Mouse (Mus musculus): ENCODE data around the gene Kif14. TPM values are rescaled to one million over a fixed set of nuclear protein-coding genes. Genes with fewer than 3 reads are reported as not detected.
"Not testable (repeated sequence)": the region's sequence is repeated elsewhere in the genome, so short reads cannot be mapped to it uniquely, and the experiment has no call there.

The Kif14 gene
- polyA plus RNA-seq, 1 experiment from 2014 or later: 1.4 TPM

- H3K36me3 ChIP-seq: no peaks in the 10 kb centered on the region
- H3K27ac ChIP-seq (replicated peaks): no peak overlapping the region
- no peak overlapping the region for H3K9ac ChIP-seq
- ATAC-seq (ENCODE audit: low FRiP score, low read depth): no peak
- no peaks in the 10 kb centered on the region for H3K4me1 ChIP-seq (replicated peaks)
- H3K27me3 ChIP-seq: no peaks in the 10 kb centered on the region
- WGBS: 84% methylated on average over 13 of the region's 13 CpGs
- no peak overlapping the region for H3K4me3 ChIP-seq
- H3K9me3 ChIP-seq: no peaks in the 10 kb centered on the region
- H3K4me2 ChIP-seq: no peak overlapping the region
These were observed 33.2 kb downstream of the Kif14 start for GRCm38 (mm10) chr1:136499317-136499716.

GRCm38 (mm10) chr1:136502936-136503335, 36.8 kb downstream of the Kif14 start:
- Histone ChIP-seq H3K27me3 (no peaks in the 10 kb centered on the region), H3K36me3 (no peaks in the 10 kb centered on the region)

GRCm38 (mm10) chr1:136506255-136506654, 40.1 kb downstream of the Kif14 start:
- not testable (repeated sequence) for H3K4me3 ChIP-seq; ATAC-seq (ENCODE audit: low FRiP score, low read depth); H3K9ac ChIP-seq; H3K9me3 ChIP-seq; H3K36me3 ChIP-seq; H3K4me1 ChIP-seq (replicated peaks); H3K27ac ChIP-seq (replicated peaks); H3K4me2 ChIP-seq; H3K27me3 ChIP-seq
- WGBS: 89% methylated on average over 10 of the region's 10 CpGs

More at GRCm38 (mm10) chr1:136502936-136503335, 36.8 kb downstream of the Kif14 start:
- H3K9ac ChIP-seq: no peak overlapping the region
- H3K9me3 ChIP-seq: no peaks in the 10 kb centered on the region
- WGBS: 98% methylated on average over 8 of the region's 8 CpGs
- no peaks in the 10 kb centered on the region for H3K4me1 ChIP-seq (replicated peaks)
- ATAC-seq (ENCODE audit: low FRiP score, low read depth): no peak
- H3K27ac ChIP-seq (replicated peaks): no peak overlapping the region
- H3K4me2 ChIP-seq: no peak overlapping the region
- no peak overlapping the region for H3K4me3 ChIP-seq

GRCm38 (mm10) chr1:136512317-136512716, 46.2 kb downstream of the Kif14 start:
- H3K4me2 ChIP-seq: no peak overlapping the region
- no peaks in the 10 kb centered on the region for H3K9me3 ChIP-seq
- no peak for ATAC-seq (ENCODE audit: low FRiP score, low read depth)
- no peaks in the 10 kb centered on the region for H3K36me3 ChIP-seq
- H3K27me3 ChIP-seq: no peaks in the 10 kb centered on the region
- no peak overlapping the region for H3K27ac ChIP-seq (replicated peaks)
- no peak overlapping the region for H3K4me3 ChIP-seq
- 58% methylated on average over 6 of the region's 6 CpGs for WGBS
- H3K4me1 ChIP-seq (replicated peaks): no peaks in the 10 kb centered on the region
- H3K9ac ChIP-seq: no peak overlapping the region

- ATAC-seq (ENCODE audit: low FRiP score, low read depth): no peak
- Histone ChIP-seq H3K36me3 (no peaks in the 10 kb centered on the region), H3K9ac (no peak overlapping the region), H3K4me1 (replicated peaks) (no peaks in the 10 kb centered on the region), H3K4me2 (no peak overlapping the region), H3K4me3 (no peak overlapping the region), H3K27me3 (no peaks in the 10 kb centered on the region), H3K9me3 (no peaks in the 10 kb centered on the region), H3K27ac (replicated peaks) (no peak overlapping the region)
- 82% methylated on average over 11 of the region's 11 CpGs for WGBS
These were observed 47.0 kb downstream of the Kif14 start for GRCm38 (mm10) chr1:136513181-136513580.

- no peaks in the 10 kb centered on the region for H3K4me1 ChIP-seq (replicated peaks)
- no peaks in the 10 kb centered on the region for H3K27me3 ChIP-seq
- no peak overlapping the region for H3K4me3 ChIP-seq
- H3K9me3 ChIP-seq: no peaks in the 10 kb centered on the region
- no peak overlapping the region for H3K4me2 ChIP-seq
- ATAC-seq (ENCODE audit: low FRiP score, low read depth): no peak
- no peaks in the 10 kb centered on the region for H3K36me3 ChIP-seq
- 82% methylated on average over 7 of the region's 7 CpGs for whole genome bisulfite sequencing
- no peak overlapping the region for H3K9ac ChIP-seq
- no peak overlapping the region for H3K27ac ChIP-seq (replicated peaks)
These were observed 52.7 kb downstream of the Kif14 start for GRCm38 (mm10) chr1:136518699-136519356.

GRCm38 (mm10) chr1:136521363-136521937, 55.3 kb downstream of the Kif14 start:
- no peak overlapping the region for H3K9ac ChIP-seq
- H3K4me3 ChIP-seq: no peak overlapping the region
- 76% methylated on average over 11 of the region's 11 CpGs for WGBS
- 0 out of 2 replicates have a peak, but pooled peaks cover 5% of the 10 kb centered on the region for H3K4me1 ChIP-seq (replicated peaks)
- H3K27ac ChIP-seq (replicated peaks): no peak overlapping the region
- H3K4me2 ChIP-seq: no peak overlapping the region
- ATAC-seq (ENCODE audit: low FRiP score, low read depth): peak; percentile 39; the same call in 1 of the 2 replicates
- H3K27me3 ChIP-seq: no peaks in the 10 kb centered on the region
- no peaks in the 10 kb centered on the region for H3K36me3 ChIP-seq
- H3K9me3 ChIP-seq: no peaks in the 10 kb centered on the region

- H3K4me2 ChIP-seq: no peak overlapping the region
- H3K4me3 ChIP-seq: no peak overlapping the region
- H3K36me3 ChIP-seq: no peaks in the 10 kb centered on the region
- 0 out of 2 replicates have a peak, but pooled peaks cover 5% of the 10 kb centered on the region for H3K4me1 ChIP-seq (replicated peaks)
- H3K27ac ChIP-seq (replicated peaks): no peak overlapping the region
- ATAC-seq (ENCODE audit: low FRiP score, low read depth): no peak
- H3K9ac ChIP-seq: no peak overlapping the region
- H3K9me3 ChIP-seq: no peaks in the 10 kb centered on the region
- H3K27me3 ChIP-seq: no peaks in the 10 kb centered on the region
- 40% methylated on average over 2 of the region's 2 CpGs for WGBS
These were observed 58.8 kb downstream of the Kif14 start for GRCm38 (mm10) chr1:136524917-136525316.

- Histone ChIP-seq H3K36me3 (no peaks in the 10 kb centered on the region), H3K4me2 (no peak overlapping the region), H3K9ac (no peak overlapping the region), H3K9me3 (no peaks in the 10 kb centered on the region), H3K4me1 (replicated peaks) (0 out of 2 replicates have a peak, but pooled peaks cover 5% of the 10 kb centered on the region), H3K27ac (replicated peaks) (peak overlapping the region; percentile 1; the same call in 1 of the 2 replicates), H3K4me3 (no peak overlapping the region), H3K27me3 (no peaks in the 10 kb centered on the region)
- WGBS: 53% methylated on average over 6 of the region's 6 CpGs
- peak; percentile 49; the same call in 1 of the 2 replicates for ATAC-seq (ENCODE audit: low FRiP score, low read depth)
These were observed 59.7 kb downstream of the Kif14 start for GRCm38 (mm10) chr1:136525818-136526217.

GRCm38 (mm10) chr1:136527163-136527562, 61.0 kb downstream of the Kif14 start:
- Histone ChIP-seq H3K27ac (replicated peaks) (no peak overlapping the region), H3K4me1 (replicated peaks) (0 out of 2 replicates have a peak, but pooled peaks cover 5% of the 10 kb centered on the region), H3K9ac (no peak overlapping the region), H3K4me2 (no peak overlapping the region), H3K4me3 (no peak overlapping the region), H3K9me3 (no peaks in the 10 kb centered on the region), H3K36me3 (no peaks in the 10 kb centered on the region), H3K27me3 (no peaks in the 10 kb centered on the region)
- WGBS: 84% methylated on average over 16 of the region's 16 CpGs
- no peak for ATAC-seq (ENCODE audit: low FRiP score, low read depth)

- WGBS: 95% methylated on average over 3 of the region's 3 CpGs
- H3K36me3 ChIP-seq: no peaks in the 10 kb centered on the region
- no peak overlapping the region for H3K4me2 ChIP-seq
- ATAC-seq (ENCODE audit: low FRiP score, low read depth): no peak
- H3K27ac ChIP-seq (replicated peaks): no peak overlapping the region
- no peak overlapping the region for H3K9ac ChIP-seq
- H3K9me3 ChIP-seq: no peaks in the 10 kb centered on the region
- H3K4me1 ChIP-seq (replicated peaks): no peaks in the 10 kb centered on the region
- H3K4me3 ChIP-seq: no peak overlapping the region
- H3K27me3 ChIP-seq: no peaks in the 10 kb centered on the region
These were observed 66.4 kb downstream of the Kif14 start for GRCm38 (mm10) chr1:136532556-136532955.

- ATAC-seq (ENCODE audit: low FRiP score, low read depth): no peak
- 85% methylated on average over 6 of the region's 6 CpGs for WGBS
These were observed 70.8 kb downstream of the Kif14 start for GRCm38 (mm10) chr1:136536947-136537346.

More at GRCm38 (mm10) chr1:136536947-136537346, 70.8 kb downstream of the Kif14 start:
- no peak overlapping the region for H3K4me3 ChIP-seq
- H3K27ac ChIP-seq (replicated peaks): no peak overlapping the region
- H3K27me3 ChIP-seq: no peaks in the 10 kb centered on the region
- no peaks in the 10 kb centered on the region for H3K36me3 ChIP-seq
- H3K4me2 ChIP-seq: no peak overlapping the region
- H3K9ac ChIP-seq: no peak overlapping the region
- H3K4me1 ChIP-seq (replicated peaks): peaks cover 11% of the 10 kb centered on the region; the same call in 1 of the 2 replicates
- H3K9me3 ChIP-seq: no peaks in the 10 kb centered on the region

All from hindbrain, embryonic 15.5 days (tissue).